In the genomic region with DNA sequence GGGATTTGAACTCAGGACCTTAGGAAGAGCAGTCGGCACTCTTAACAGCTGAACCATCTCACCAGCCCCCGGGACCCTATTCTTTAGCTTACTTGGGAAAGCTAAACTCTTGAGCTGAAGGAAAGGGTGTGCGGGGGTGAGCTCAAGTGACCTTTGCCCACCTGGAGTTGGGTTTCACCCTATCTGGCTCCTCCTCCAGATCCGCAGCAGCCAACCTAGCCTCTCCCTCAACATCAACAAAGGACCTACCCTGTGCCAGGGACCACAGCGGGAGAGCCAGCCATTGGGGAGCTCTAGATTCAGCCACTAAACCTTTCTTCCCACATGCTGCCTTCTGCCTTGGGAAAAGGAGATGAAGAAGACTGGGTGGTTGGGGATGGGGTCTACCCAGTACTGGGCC, we compare ENCODE assay signal across 16 mouse cellular contexts.
"Had no signal": no experiment of that assay in that cellular context is flagged by ENCODE, and none has a peak within 500 bp of the region (broad histone marks: within the 10 kb centered on the region; RNA-seq: fewer than 3 reads in every experiment).

No protein-coding gene starts in this region.

- H3K4me3 ChIP-seq: kidney, embryonic 15.5 days; limb, embryonic 13.5 days; liver, embryonic 15.5 days; midbrain, embryonic 10.5 days; myocyte; neural tube, embryonic 15.5 days; stomach, embryonic 15.5 days had no signal

- H3K36me3 ChIP-seq: kidney, embryonic 15.5 days; limb, embryonic 13.5 days; liver, embryonic 15.5 days; midbrain, embryonic 10.5 days; neural tube, embryonic 15.5 days; stomach, embryonic 15.5 days had no signal

- H3K9me3 ChIP-seq: kidney, embryonic 15.5 days; limb, embryonic 13.5 days; liver, embryonic 15.5 days; midbrain, embryonic 10.5 days; neural tube, embryonic 15.5 days; stomach, embryonic 15.5 days had no signal

- ATAC-seq: hindbrain, postnatal 0 days; lung, postnatal 0 days had no signal

- H3K27me3 ChIP-seq: kidney, embryonic 15.5 days; limb, embryonic 13.5 days; stomach, embryonic 15.5 days had no signal

- H3K4me2 ChIP-seq: kidney, embryonic 15.5 days; limb, embryonic 13.5 days; liver, embryonic 15.5 days; neural tube, embryonic 15.5 days; stomach, embryonic 15.5 days had no signal

- DNase-seq: layer of hippocampus, adult 9-11 months; layer of hippocampus, postnatal 36 days; lung, adult 2 months; lung, postnatal 36 days; midbrain, embryonic 14.5 days; right cerebral cortex, postnatal 4 days; thymus, postnatal 4 days had no signal

- H3K9ac ChIP-seq: kidney, embryonic 15.5 days; limb, embryonic 13.5 days; liver, embryonic 15.5 days; neural tube, embryonic 15.5 days; stomach, embryonic 15.5 days had no signal

- H3K27ac ChIP-seq: hindbrain, postnatal 0 days; kidney, embryonic 15.5 days; limb, embryonic 13.5 days; liver, embryonic 15.5 days; midbrain, embryonic 10.5 days; neural tube, embryonic 15.5 days; stomach, embryonic 15.5 days had no signal
